Mouse (Mus musculus) CH12F3 (cell line): ENCODE data around the gene Isg15.

Experiments
- in situ Hi-C: fragments of 300-500 bp; cut with MboI; formaldehyde crosslinking; loops from 2 replicates; pipeline ENCODE4 v1.14.3; 2020; ENCODE audit warnings: low sequenced_read_pairs

Gene Isg15

GRCm38 (mm10) chr4:156203413-156204131 lies 3.0 kb upstream of the Isg15 start:
- in situ Hi-C loops: no loop called here

DNA sequence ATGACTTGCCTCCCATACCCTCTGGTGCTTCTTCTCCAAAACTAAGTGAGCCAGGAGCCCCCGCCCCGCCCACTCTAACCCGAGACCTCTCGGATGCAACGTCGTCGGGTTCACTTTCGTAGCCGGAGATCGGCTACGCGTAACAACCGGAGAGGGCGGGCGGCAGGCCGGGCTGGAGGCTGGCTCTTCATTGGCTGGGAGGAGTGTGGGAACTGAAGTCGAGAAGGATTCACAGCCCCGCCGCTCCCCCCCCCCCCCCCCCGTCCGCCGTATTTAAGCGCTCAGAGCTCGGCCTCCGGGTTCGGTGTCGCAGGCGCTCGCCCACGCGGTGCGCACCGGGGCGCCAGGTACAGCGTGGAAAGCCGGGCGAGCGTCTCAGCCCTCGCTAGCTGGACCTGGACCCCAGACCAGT lies 2.4 kb upstream of the Isg15 start, which contains the start of gene AW011738:
Gene AW011738 (plus strand): TSS at position 304 of the 412 bp plus-strand sequence.
- in situ Hi-C loops: no loop called here

DNA sequence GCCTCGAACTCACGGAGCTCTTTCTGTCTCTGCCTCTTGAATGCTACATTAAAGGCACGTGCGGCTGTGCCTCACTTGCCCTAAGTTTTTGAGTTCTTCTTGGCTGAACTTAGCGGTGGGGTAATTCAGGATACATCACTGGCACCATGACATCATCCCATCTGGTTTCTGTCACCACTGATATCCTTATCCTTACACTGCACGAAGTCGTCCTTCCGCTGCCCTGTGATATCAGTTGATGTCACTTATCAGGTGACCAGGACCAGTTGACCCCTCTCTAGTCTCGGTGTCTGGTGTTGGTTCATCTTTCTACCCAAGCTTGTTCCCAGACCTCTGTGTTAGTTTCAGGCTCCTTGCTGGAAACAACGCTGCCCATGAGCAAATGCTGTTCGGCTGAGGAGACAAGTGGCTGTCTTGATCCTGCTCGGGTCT lies 1.9 kb upstream of the Isg15 start:
- in situ Hi-C loops: no loop called here

DNA sequence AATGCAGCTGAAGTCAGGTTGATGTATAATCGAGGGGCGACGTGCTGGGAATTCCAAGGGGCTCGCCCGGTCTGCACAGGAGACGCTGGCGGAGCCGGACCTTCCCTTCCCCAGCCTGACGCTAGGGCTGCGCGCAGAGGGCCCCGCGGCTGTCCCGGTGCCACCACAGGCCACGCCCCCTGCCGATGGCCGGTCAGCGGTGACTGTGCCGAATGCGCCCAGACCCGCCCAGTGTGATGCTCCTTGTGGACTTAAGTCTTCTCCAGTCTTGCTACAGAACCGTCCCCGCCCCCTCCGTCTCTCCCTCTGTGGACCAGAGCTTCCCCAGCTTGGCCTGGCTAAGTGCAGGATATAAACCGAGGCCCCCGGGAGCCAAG lies 2.8 kb downstream of the Isg15 start:
- in situ Hi-C loops: no loop called here

- in situ Hi-C loops: no loop called here
These were observed 3.3 kb downstream of the Isg15 start, which contains the start of gene Agrn for GRCm38 (mm10) chr4:156197131-156197828. Agrn (minus strand) TSS chr4:156197488.

GRCm38 (mm10) chr4:156195927-156196870 lies 4.4 kb downstream of the Isg15 start:
- in situ Hi-C loops: no loop called here

DNA sequence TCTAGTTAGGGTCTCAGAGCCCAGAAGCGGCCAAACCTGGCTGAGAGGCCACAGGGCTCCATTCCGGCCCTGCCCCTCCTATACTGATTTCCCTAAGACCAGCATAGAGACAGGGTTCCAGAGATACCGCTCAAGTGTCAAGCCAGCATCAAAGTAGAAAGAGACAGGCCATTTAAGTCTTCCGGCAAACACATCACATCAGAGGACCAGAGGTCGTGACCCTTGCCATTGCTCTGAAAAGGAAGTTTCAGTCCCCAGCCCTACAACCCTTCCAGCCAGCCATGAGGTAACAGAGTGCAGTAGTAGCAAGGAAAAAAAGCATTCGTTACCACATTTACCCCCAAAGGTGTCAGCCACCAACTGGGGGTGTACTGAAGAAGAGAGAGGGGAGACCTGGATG lies 6.3 kb downstream of the Isg15 start:
- in situ Hi-C loops: no loop called here

- in situ Hi-C loops: no loop called here
These were observed 6.7 kb downstream of the Isg15 start for GRCm38 (mm10) chr4:156193906-156194305.

GRCm38 (mm10) chr4:156193200-156193590 lies 7.4 kb downstream of the Isg15 start:
- in situ Hi-C loops: no loop called here

- in situ Hi-C loops: no loop called here
These were observed 8.0 kb downstream of the Isg15 start for GRCm38 (mm10) chr4:156192421-156193199.

DNA sequence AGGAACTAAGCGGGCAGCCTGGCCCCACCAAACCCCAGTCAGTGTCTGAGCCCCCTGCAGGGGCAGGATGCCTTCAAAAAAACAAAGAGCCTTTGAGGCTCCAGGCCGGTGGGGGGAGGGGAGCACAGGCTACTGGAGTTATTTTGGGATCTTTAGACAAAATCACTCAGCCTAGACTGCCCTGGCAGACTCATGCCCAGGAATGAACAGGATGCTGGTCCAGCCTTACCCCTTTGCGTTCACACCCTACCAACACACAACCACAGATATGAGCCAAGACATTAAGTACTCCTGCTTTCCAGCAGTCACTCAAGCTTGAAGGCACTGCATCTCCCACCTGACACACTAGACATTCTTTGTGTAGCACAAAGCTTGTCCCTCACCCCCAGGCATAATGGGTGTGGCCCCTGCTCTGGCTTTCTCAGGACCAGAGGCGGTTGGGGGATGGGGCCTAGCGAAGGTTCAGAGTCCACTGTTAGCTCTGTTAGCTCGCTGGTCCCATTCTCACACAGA lies 11.8 kb downstream of the Isg15 start:
- in situ Hi-C loops: no loop called here

DNA sequence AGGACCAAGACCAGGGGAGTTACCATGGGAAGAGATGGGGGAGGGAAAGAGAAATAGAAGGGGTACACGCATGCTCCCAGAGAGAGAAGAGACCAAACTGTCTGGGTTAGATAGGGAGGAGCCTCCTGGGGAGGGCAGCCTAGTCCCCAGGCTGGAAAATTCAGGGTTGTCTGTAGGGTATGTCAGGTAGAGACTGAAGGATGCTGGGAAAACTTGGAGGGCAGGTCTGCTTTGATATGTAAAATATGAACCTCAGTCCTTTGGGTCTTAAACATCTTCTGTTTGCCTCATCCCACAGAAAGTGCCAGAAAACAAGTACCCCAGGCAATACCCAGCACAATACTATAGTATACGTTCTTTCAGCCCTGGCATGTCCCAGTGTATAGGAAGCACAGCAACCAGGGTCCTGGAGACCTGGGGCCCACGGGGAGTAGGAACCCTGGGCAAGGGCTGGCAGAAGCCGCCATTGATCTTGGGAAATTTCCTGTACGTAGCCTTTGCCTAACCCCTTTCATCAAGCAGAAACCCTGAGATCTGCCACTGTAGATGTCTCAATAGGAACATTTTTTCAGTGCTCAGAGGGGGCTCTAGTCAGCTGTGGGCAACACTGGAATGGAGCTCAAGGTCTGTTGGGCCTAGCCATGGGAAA lies 12.3 kb downstream of the Isg15 start:
- in situ Hi-C loops: no loop called here

- in situ Hi-C loops: no loop called here
These were observed 14.4 kb downstream of the Isg15 start for GRCm38 (mm10) chr4:156185950-156186850.

- in situ Hi-C loops: no loop called here
These were observed 15.1 kb downstream of the Isg15 start for GRCm38 (mm10) chr4:156185456-156185949.

- in situ Hi-C loops: no loop called here
These were observed 16.2 kb downstream of the Isg15 start for GRCm38 (mm10) chr4:156184291-156184954.

GRCm38 (mm10) chr4:156183747-156184146 lies 16.9 kb downstream of the Isg15 start:
- in situ Hi-C loops: no loop called here

GRCm38 (mm10) chr4:156177630-156178029 lies 23.0 kb downstream of the Isg15 start:
- in situ Hi-C loops: no loop called here

DNA sequence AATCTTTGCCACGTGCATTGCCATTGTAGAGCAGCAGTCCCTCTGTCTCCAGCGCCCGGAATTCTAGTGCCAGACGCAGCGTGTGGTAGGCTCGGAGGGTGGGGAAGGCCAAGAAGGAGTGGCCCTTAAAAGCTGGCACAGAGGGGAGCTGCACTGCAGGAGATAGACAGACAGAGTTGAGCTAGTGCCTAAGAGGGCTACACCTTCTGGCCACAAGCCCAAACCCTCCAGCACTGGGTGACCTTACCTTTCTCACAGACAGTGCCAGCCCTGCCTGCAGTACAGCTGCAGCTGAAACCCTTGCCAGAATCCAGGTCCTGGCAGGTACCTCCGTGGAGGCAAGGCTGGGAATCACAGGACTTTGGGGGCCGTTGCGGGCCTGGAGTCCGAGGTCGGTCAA lies 28.8 kb downstream of the Isg15 start:
- in situ Hi-C loops: no loop called here
